Mouse (Mus musculus): ENCODE data around the gene Adamts10.

The Adamts10 gene

GRCm38 (mm10) chr17:33554536-33554935 is 30.5 kb downstream of the Adamts10 start:
- no peak for DNase-seq (ENCODE audit: low spot score in 2 of 2)

- DNase-seq (ENCODE audit: low spot score in 2 of 2) = no peak
Observed at GRCm38 (mm10) chr17:33555223-33555855, 31.3 kb downstream of the Adamts10 start, which contains the start of gene Myo1f. Gene Myo1f (plus strand): TSS chr17:33555707.

GRCm38 (mm10) chr17:33557922-33558321 is 33.9 kb downstream of the Adamts10 start:
- DNase-seq (ENCODE audit: low spot score in 2 of 2) = no peak

- no peak for DNase-seq (ENCODE audit: low spot score in 2 of 2)
Observed at GRCm38 (mm10) chr17:33563527-33564076, 39.6 kb downstream of the Adamts10 start.

- no peak for DNase-seq (ENCODE audit: low spot score in 2 of 2)
Observed at GRCm38 (mm10) chr17:33564599-33564998, 40.6 kb downstream of the Adamts10 start.

- no peak for DNase-seq (ENCODE audit: low spot score in 2 of 2)
Observed at GRCm38 (mm10) chr17:33566182-33566581, 42.2 kb downstream of the Adamts10 start.

- DNase-seq (ENCODE audit: low spot score in 2 of 2) = no peak
Observed at GRCm38 (mm10) chr17:33584061-33584460, 60.1 kb downstream of the Adamts10 start.

- DNase-seq (ENCODE audit: low spot score in 2 of 2) = no peak
Observed at GRCm38 (mm10) chr17:33586011-33586410, 62.0 kb downstream of the Adamts10 start.

- no peak for DNase-seq (ENCODE audit: low spot score in 2 of 2)
Observed at GRCm38 (mm10) chr17:33597271-33597670, 73.3 kb downstream of the Adamts10 start.

GRCm38 (mm10) chr17:33598506-33598905 is 74.5 kb downstream of the Adamts10 start:
- DNase-seq (ENCODE audit: low spot score in 2 of 2) = no peak

- no peak for DNase-seq (ENCODE audit: low spot score in 2 of 2)
Observed at GRCm38 (mm10) chr17:33599836-33600475, 76.0 kb downstream of the Adamts10 start.

- no peak for DNase-seq (ENCODE audit: low spot score in 2 of 2)
Observed at GRCm38 (mm10) chr17:33600831-33601230, 76.8 kb downstream of the Adamts10 start.

GRCm38 (mm10) chr17:33601947-33602346 is 77.9 kb downstream of the Adamts10 start:
- DNase-seq (ENCODE audit: low spot score in 2 of 2) = no peak
